Mouse (Mus musculus): ENCODE data around the gene Erv3. TPM values are rescaled to one million over a fixed set of nuclear protein-coding genes. Genes with fewer than 3 reads are reported as not detected.

Gene Erv3
- total and polyA plus RNA-seq, 3 experiments, result not detected

- no peak overlapping the region for H3K4me2 ChIP-seq (ENCODE audit: insufficient read depth, low read depth, poor library complexity, severe bottlenecking)
- dilution Hi-C loops (cut with MboI; ENCODE audit: extremely low pct_ligation_motif_present, extremely low pct_unique_long_range_greater_than_20kb, low sequenced_read_pairs), result no loop called here
- no peak for DNase-seq (ENCODE audit: extremely low read depth)
- no peak overlapping the region for H3K4me3 ChIP-seq (replicated peaks in 1 of 3; ENCODE audit: low read depth in 2 of 3, low read length in 2 of 3, poor library complexity in 1 of 3)
- TF ChIP-seq SMC3 (IDR thresholded peaks at IDR 0.05; ENCODE audit: low read depth, low read length) (no peak), NELFE (IDR thresholded peaks at IDR 0.05; ENCODE audit: low read depth, low read length) (no peak), JUN (IDR thresholded peaks at IDR 0.05; ENCODE audit: insufficient read depth, low read depth, low read length) (no peak)
- H3K9me3 ChIP-seq (replicated peaks; ENCODE audit: low read length), result peaks cover 5% of the 10 kb centered on the region
- H3K4me1 ChIP-seq (ENCODE audit: control insufficient read depth in 1 of 2, insufficient read depth in 2 of 2), result peaks cover 0 to 27% of the 10 kb centered on the region in 2 experiments
- no peaks in the 10 kb centered on the region for H3K79me2 ChIP-seq (replicated peaks; ENCODE audit: control insufficient read depth, extremely low read depth, insufficient read depth, poor library complexity, severe bottlenecking)
- H3K36me3 ChIP-seq (replicated peaks in 1 of 2; ENCODE audit: control insufficient read depth in 1 of 2, insufficient read depth in 1 of 2, low read length in 1 of 2), result no peaks in the 10 kb centered on the region
- no peaks in the 10 kb centered on the region for H3K27me3 ChIP-seq (replicated peaks)
- in situ Hi-C loops (cut with MboI; ENCODE audit: low pct_ligation_motif_present, low pct_unique_long_range_greater_than_20kb, low sequenced_read_pairs), result no loop called here
- no peak overlapping the region for H3K9ac ChIP-seq (ENCODE audit: insufficient read depth, low read depth)
- no peak overlapping the region for H3K27ac ChIP-seq (ENCODE audit: insufficient read depth, low read depth)
Observed at GRCm38 (mm10) chr2:131827026-131827687, 32.4 kb downstream of the Erv3 start.

- Histone ChIP-seq H3K36me3 (replicated peaks in 1 of 2; ENCODE audit: control insufficient read depth in 1 of 2, insufficient read depth in 1 of 2, low read length in 1 of 2) (no peaks in the 10 kb centered on the region), H3K9ac (ENCODE audit: insufficient read depth, low read depth) (no peak overlapping the region), H3K27ac (ENCODE audit: insufficient read depth, low read depth) (no peak overlapping the region), H3K4me1 (ENCODE audit: control insufficient read depth in 1 of 2, insufficient read depth in 2 of 2) (peaks cover 0 to 43% of the 10 kb centered on the region in 2 experiments), H3K9me3 (replicated peaks; ENCODE audit: low read length) (peaks cover 1% of the 10 kb centered on the region), H3K4me2 (ENCODE audit: insufficient read depth, low read depth, poor library complexity, severe bottlenecking) (no peak overlapping the region), H3K79me2 (replicated peaks; ENCODE audit: control insufficient read depth, extremely low read depth, insufficient read depth, poor library complexity, severe bottlenecking) (no peaks in the 10 kb centered on the region), H3K27me3 (replicated peaks) (no peaks in the 10 kb centered on the region), H3K4me3 (replicated peaks in 1 of 3; ENCODE audit: low read depth in 2 of 3, low read length in 2 of 3, poor library complexity in 1 of 3) (no peak overlapping the region)
- no peak for TF ChIP-seq USF2 (conservative IDR thresholded peaks at IDR 0.05; ENCODE audit: low read depth, low read length)
- no peak for TF ChIP-seq MAZ (IDR thresholded peaks at IDR 0.05; ENCODE audit: low read depth, low read length)
- TF ChIP-seq USF1 (IDR thresholded peaks at IDR 0.05; ENCODE audit: low read depth, low read length), result no peak
- TF ChIP-seq JUND (conservative IDR thresholded peaks at IDR 0.05; ENCODE audit: low read depth, low read length), result no peak
- TF ChIP-seq IRF4 (IDR thresholded peaks at IDR 0.05; ENCODE audit: low read depth, low read length), result no peak
- TF ChIP-seq PAX5 (IDR thresholded peaks at IDR 0.05; ENCODE audit: low read length), result no peak
- TF ChIP-seq TCF12 (IDR thresholded peaks at IDR 0.05; ENCODE audit: low read depth, low read length), result no peak
- TF ChIP-seq E2F4 (IDR thresholded peaks at IDR 0.05; ENCODE audit: insufficient replicate concordance, low read depth, low read length), result no peak
- no peak for TF ChIP-seq MAX (IDR thresholded peaks at IDR 0.05; ENCODE audit: low read length)
- no peak for TF ChIP-seq POLR2AphosphoS2 (IDR thresholded peaks at IDR 0.05; ENCODE audit: low read depth, low read length)
- no peak for TF ChIP-seq BHLHE40 (IDR thresholded peaks at IDR 0.05; ENCODE audit: low read depth, low read length)
- TF ChIP-seq MXI1 (IDR thresholded peaks at IDR 0.05; ENCODE audit: low read depth, low read length), result no peak
- TF ChIP-seq ZC3H11A (IDR thresholded peaks at IDR 0.05; ENCODE audit: low read depth, low read length), result no peak
- in situ Hi-C loops (cut with MboI; ENCODE audit: low pct_ligation_motif_present, low pct_unique_long_range_greater_than_20kb, low sequenced_read_pairs) (no loop called here), dilution Hi-C loops (cut with MboI; ENCODE audit: extremely low pct_ligation_motif_present, extremely low pct_unique_long_range_greater_than_20kb, low sequenced_read_pairs) (no loop called here)
- no peak for DNase-seq (ENCODE audit: extremely low read depth)
Observed at GRCm38 (mm10) chr2:131825498-131825897, 34.0 kb downstream of the Erv3 start.
